Mouse (Mus musculus): Measurements from ENCODE around the gene Jph2.
"Not testable (repeated sequence)": the region's sequence is repeated elsewhere in the genome, so short reads cannot be mapped to it uniquely, and the experiment has no call there.

Jph2 gene

DNA sequence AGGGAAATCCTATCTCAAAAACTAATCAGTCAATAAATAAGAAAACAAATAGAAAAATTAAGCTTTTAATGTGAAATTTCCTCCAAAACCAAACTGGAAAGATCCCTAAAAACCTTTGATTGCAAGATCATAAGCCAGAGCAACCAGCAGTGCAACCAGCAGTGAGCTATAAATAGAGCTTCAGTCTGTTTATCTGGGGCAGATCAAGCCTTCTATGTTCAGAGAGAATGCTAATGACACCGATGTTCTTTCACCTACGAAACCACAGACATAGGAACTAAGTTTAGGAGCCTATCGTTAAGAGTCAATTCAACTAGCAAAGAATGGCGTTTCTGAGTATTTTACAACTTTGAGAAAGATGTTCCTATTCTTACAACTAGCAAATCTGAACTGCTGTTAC, 14.0 kb upstream of the Jph2 start:
- no peak for DNase-seq (ENCODE audit: low read depth, low spot score)

GRCm38 (mm10) chr2:163411344-163411743, 13.6 kb upstream of the Jph2 start:
- not testable (repeated sequence) for DNase-seq (ENCODE audit: low read depth, low spot score)

DNA sequence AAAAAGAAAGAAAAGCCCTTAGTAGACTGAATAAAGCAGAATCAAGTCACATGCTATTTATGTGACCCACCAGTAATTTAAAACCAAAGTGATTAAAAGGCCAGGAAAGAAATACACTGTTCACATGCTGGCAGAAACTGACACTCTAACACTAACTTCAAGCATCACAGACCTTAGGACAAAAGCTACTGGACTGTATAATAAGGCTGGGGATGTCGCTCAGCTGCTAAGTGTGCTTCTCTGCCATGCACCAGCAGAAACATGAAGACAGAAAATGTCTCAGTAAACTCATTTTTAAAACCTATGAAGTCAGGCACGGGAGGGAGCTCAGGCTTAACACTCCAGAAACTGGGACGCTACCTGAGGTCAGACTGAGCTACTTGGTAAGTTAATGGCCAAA, 12.4 kb upstream of the Jph2 start:
- DNase-seq (ENCODE audit: low read depth, low spot score), result no peak

DNA sequence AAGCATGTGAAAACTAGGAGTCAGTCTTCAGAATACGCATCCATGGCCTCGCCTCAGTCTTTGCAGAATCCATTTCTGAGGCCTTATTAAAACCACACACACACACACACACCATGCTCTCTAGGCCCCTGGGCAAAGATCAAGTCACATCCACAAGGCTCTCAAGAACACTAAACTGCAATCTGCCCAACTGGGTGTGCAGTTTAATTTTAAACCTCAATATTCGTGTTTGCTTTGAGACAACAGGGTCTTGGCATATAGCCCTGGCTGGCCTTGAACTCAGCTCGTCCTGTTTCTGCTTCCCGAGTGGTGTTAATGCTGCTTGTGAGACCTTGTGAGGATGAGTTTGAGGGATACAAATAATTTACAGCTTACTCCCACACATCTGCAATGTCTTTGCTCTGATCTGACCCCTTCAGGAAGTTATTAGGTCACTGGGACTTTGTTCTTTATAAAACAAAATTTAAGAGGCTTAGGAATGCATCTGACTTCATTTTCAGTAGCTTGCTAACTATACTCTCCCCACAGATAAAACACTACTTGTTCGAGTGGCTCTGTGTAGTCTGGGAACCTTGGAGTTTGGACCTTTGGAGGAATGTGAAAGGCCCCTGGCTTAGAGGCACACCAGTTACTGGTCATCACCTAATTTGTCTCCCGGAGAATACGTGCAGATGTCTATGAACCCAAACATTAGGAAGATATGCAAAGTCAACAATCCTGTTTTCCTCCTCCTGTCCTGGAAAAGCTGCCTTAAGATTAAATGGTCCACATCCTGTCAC, 6.4 kb upstream of the Jph2 start:
- no peak for DNase-seq (ENCODE audit: low read depth, low spot score)

- peak; percentile 91 for DNase-seq (ENCODE audit: low read depth, low spot score)
Observed at GRCm38 (mm10) chr2:163401221-163401620, 3.4 kb upstream of the Jph2 start.

DNA sequence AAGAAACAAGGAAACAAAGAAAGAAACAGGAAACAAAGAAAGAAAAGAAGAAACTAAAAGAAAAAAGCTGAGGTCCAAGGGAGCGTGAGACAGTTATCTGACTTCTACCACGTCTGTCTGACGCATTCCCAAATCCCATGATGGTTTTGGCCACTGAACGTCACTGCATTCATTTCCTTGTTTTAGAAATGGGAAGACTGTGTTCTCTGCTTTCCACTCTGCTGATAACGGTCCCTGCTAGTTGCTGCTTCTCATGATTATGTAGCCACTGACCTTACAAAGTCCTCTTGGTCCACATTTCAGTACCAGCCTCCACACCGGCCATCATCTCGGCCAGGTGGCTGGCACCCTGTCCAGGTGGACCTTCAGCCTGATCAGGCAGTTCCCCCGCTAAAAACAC, 1.4 kb upstream of the Jph2 start:
- no peak for DNase-seq (ENCODE audit: low read depth, low spot score)

DNA sequence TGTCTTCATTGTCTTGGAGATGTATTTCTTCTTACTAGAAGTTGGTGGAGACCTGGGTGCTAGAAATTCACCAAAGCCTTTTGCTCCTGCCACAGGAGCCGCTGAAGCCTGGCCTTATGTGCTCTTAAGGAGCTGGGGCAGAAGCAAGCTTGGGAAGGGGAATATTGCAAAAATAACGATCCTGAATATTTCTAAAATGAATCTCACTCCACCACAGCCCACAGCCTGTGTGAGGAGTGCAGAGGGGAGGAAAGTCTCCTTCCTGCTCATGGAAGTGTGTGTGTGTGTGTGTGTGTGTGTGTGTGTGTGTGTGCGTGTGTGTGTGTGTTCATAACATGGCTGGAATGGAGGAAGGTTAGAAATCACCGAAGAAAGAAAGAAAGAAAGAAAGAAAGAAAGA, 977 bp upstream of the Jph2 start:
- DNase-seq (ENCODE audit: low read depth, low spot score), result no peak

- no peak for DNase-seq (ENCODE audit: low read depth, low spot score)
Observed at GRCm38 (mm10) chr2:163397071-163397470, 722 bp downstream of the Jph2 start.

DNA sequence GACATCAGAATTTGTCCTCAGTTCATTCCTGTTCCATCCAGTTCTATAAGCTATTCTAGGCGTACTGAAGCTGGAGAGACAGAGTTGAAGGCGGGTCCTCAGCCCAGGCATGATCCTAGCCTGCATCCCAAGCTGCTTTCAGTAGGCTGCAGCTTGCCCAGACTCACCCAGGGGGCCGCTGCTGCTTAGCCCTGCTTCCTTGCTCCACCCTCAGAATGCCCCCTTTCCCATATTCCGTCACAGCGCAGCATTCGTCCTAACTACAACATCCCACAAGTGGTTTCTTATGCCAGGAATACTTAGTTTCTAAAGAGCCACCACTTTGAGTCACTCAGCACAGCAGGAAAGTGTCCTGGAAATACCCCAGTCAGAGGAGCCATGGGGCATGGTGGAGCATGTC, 2.8 kb downstream of the Jph2 start:
- DNase-seq (ENCODE audit: low read depth, low spot score), result no peak

DNA sequence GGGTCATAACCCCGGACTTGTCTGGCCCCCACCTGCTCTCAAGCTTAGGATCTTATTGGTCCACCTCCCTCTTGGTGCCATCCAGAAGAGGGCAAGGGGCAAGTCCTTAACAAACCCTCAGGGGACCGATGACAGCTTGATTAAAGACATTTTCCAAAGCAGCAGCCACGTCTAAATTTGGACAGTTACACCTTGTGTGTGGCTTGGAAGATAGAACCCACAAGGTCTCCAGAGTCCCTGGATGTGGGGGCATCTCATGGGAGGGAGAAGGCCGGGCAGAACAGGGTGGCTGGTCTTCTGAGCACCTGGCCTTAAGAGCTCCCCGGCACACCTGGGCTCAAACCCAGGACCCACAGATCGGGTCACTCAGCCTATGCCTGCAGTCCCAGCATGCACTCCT, 3.8 kb downstream of the Jph2 start:
- DNase-seq (ENCODE audit: low read depth, low spot score), result no peak

DNA sequence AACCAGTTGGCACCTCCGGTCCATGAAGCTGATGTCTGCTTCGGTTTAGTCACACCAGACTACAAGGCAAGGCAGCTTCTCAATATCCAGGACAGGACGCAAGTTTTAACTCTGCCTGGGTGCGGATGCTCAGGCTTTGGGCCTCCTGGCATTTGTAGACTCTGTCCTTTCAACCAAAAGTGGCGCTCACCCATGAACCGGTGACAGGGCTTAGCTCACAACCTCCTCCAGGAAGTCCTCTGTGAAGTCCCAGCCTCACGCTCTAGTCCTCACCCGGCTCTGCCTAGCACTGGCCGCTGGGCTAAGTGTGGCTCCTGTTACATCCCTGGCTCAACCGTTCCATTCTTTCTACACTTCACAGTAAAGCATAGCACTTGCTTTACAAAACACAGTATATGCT, 4.6 kb downstream of the Jph2 start:
- no peak for DNase-seq (ENCODE audit: low read depth, low spot score)

DNA sequence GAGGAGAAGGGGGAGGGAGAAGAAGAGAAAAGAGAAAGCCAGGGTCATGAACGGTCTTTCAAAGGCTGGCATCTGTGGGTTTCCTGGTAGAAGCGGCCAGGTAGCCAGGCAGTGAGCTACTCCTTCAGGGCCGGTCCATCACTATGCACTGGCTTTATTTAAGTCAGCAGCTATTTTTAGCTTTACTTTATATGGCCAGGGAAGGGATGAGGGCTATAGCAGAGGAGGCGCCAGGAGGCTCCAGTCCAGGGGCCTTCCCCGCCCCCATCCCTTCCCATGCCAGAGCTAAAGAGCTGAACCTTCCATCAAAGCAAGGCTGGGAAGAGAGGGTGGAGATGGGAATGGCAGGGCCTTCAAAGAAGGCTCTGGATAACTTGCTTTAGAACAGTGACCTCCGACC, 5.4 kb downstream of the Jph2 start:
- no peak for DNase-seq (ENCODE audit: low read depth, low spot score)

DNA sequence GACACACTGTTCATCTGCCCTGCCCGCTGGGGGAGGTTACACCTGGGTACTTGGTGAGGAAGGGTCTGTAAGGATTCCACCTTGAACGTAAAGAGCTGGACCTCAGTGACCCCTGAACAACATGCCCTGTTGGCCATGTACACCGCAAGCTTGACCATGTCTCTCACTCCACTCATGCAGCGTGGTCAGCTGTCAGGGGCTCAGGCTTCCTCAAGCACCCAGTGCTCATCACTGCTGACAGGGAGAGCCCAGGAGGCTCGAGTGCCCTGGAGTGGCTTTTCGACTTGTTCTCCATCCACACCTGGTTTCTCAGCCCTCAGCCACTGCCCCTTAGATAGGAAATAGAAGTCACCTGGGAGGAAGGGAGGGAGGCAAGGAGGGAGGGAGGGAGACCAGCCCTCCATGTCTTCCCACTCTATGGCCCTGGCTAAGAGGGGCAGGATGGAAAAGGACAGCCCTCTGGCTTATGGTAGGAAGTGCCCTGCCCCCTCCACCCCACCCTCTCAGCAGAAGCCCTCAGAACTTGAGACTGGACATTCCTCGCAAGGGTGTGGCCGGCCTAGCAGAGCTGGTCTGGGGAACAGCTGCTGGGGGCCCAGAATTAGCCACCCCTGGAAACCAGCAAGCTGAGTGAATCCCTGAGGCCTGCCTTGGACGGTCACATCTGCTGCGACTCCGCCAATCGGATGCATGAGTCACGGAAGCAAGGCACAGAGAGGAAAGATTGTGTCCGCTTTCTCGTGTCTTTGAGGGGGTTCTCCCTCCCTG, 11.2 kb downstream of the Jph2 start:
- no peak for DNase-seq (ENCODE audit: low read depth, low spot score)

DNA sequence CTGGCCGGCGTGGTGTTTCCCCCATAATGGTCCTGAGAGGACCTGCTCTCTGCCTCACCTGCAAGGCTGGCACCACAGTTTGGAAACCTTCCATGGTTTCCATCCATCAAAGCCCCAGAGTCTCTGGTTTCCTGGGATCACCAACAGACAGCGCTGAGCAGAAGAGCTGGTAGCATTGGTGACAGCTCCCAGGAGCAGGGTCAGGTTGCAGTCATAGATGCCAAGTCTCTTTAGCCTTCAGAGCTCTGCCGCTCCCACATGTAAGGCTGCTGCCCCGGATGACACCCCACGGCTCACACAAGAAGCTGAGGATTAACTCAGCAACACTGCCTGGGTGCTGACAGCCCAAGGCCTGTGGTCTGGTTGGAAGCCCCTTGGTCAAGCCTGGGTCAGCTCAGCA, 12.7 kb downstream of the Jph2 start:
- no peak for DNase-seq (ENCODE audit: low read depth, low spot score)

GRCm38 (mm10) chr2:163381246-163381645, 16.5 kb downstream of the Jph2 start:
- no peak for DNase-seq (ENCODE audit: low read depth, low spot score)

- DNase-seq (ENCODE audit: low read depth, low spot score), result no peak
Observed at GRCm38 (mm10) chr2:163379366-163379765, 18.4 kb downstream of the Jph2 start.

GRCm38 (mm10) chr2:163376082-163376481, 21.7 kb downstream of the Jph2 start:
- DNase-seq (ENCODE audit: low read depth, low spot score), result no peak

GRCm38 (mm10) chr2:163375468-163375867, 22.3 kb downstream of the Jph2 start:
- no peak for DNase-seq (ENCODE audit: low read depth, low spot score)

DNA sequence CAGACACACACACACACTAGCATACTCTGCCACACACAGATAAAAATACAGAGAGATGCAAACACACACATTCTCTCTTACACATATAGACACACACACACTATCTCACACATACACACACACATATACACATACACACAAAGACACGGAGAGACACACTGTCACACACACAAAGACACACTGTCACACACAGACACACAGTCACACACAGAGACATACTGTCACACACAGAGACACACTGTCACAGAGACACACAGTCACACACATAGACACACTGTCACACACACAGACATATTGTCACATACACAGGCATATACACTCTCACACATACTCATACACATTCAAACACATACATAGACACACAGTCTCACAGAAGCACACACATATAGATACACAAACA, 25.2 kb downstream of the Jph2 start:
- DNase-seq (ENCODE audit: low read depth, low spot score), result no peak

DNA sequence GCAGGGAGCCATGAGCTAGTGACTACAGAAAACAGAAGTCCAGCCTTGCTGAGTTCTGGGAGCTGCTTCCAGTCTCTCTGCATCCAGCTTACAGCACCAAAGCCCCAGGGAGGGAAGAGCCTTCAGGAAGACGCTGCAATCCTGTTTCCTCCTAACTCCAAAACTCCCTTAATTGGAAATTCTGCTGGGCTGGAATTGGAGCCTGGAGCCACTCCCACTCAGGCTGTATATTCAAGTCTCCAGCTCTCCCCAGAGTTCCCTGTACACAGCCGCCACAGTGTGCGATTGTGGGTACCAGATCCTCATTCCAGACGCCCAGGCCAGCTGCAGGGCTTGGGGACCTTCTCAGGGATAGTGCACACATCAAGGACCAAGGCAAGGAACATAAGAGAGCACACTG, 27.6 kb downstream of the Jph2 start:
- no peak for DNase-seq (ENCODE audit: low read depth, low spot score)

- no peak for DNase-seq (ENCODE audit: low read depth, low spot score)
Observed at GRCm38 (mm10) chr2:163364785-163365541, 32.8 kb downstream of the Jph2 start.

Data from CD4-positive, CD25-positive, alpha-beta regulatory T cell, adult 2 months (primary cell).